Mouse (Mus musculus) liver, embryonic 15.5 days (tissue): Measurements from ENCODE around the gene Dnase1l3. TPM values are rescaled to one million over a fixed set of nuclear protein-coding genes. Genes with fewer than 3 reads are reported as not detected.

Experiments used
- ATAC-seq: fragments of 200-750 bp; cut with Nextera tagmentation; 2 replicates; pipeline ENCODE4 v1.8.0; 2017; ENCODE audit warnings: moderate number of reproducible peaks, mild to moderate bottlenecking, moderate library complexity; ENCODE audit not compliant: insufficient read depth
- H3K27ac ChIP-seq: fragments of 300-500 bp; sonication (generic); replicated peaks from 2 replicates; pipeline ENCODE4 v1.5.1; 2015; ENCODE audit warnings: mild to moderate bottlenecking, inconsistent platforms
- H3K27me3 ChIP-seq: fragments of 300-500 bp; sonication (generic); 2 replicates; pipeline ENCODE4 v1.6.1; 2015; ENCODE audit warnings: mild to moderate bottlenecking, inconsistent platforms
- H3K36me3 ChIP-seq: fragments of 300-500 bp; sonication (generic); replicated peaks from 2 replicates; pipeline ENCODE4 v1.6.1; 2015; ENCODE audit warnings: moderate library complexity, mild to moderate bottlenecking, inconsistent platforms
- H3K4me1 ChIP-seq: fragments of 300-500 bp; sonication (generic); replicated peaks from 2 replicates; pipeline ENCODE4 v1.6.1; 2015; ENCODE audit warnings: inconsistent platforms
- H3K4me2 ChIP-seq: fragments of 300-500 bp; sonication (generic); 2 replicates; pipeline ENCODE4 v1.6.1; 2015; ENCODE audit warnings: moderate library complexity, mild to moderate bottlenecking, inconsistent platforms
- H3K4me3 ChIP-seq: fragments of 300-500 bp; sonication (generic); replicated peaks from 2 replicates; pipeline ENCODE4 v1.5.1; 2015; ENCODE audit warnings: mild to moderate bottlenecking, inconsistent platforms
- H3K9ac ChIP-seq: fragments of 300-500 bp; sonication (generic); 2 replicates; pipeline ENCODE4 v1.6.1; 2015; ENCODE audit warnings: moderate library complexity, mild to moderate bottlenecking, inconsistent platforms
- H3K9me3 ChIP-seq: fragments of 300-500 bp; sonication (generic); replicated peaks from 2 replicates; pipeline ENCODE4 v1.6.1; 2016; ENCODE audit warnings: inconsistent platforms
- WGBS: fragments of 180-500 bp; shearing (Covaris S2); methylation state at CpG from one replicate; pipeline ENCODE4 v1.1.7; 2015; ENCODE audit warnings: mixed read lengths; ENCODE audit not compliant: insufficient replicate concordance; 5-methylcytosine and 5-hydroxymethylcytosine counted together
- polyA plus RNA-seq: library from polyadenylated mRNA; unstranded; fragments of >200 nt; fragmentation: Nextera tagmentation; extraction: Ambion mirVana; gene quantifications from 2 replicates; pipeline ENCODE4 v1.2.1, GENCODE M21; 2015

The Dnase1l3 gene
- 3.9 and 4.6 TPM in 2 replicates for polyA plus RNA-seq

DNA sequence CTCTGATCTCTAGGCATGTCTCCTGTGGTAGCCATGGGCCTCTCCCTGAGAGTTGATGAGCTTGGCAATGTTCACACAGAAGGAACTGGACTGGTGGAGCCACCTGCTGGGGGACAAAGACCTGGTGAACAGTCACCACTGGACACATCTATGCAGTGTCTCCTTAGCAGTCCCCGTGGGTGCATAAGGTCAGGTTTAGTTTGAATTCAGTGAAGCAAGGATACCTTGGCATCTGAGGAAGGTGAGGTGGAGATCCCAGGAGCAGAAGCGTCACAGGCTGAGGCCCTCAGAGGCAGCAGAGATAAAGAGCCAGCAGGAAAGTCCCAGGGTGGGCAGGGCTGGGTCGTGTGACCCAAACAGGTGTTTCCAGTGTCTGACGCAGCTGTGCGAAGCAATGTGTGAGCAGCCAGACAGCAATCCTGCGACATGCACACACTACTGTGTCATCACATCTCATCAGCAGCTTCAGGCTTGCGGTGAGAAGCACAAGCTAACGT is at the start of gene Dnase1l3:
Dnase1l3 (minus strand) TSS at position 303 of the 497 bp plus-strand sequence.
- WGBS = 47% methylated on average over 8 of the region's 8 CpGs
- Histone ChIP-seq H3K27ac (no peak within 1 kb of the TSS), H3K9ac (no peak within 1 kb of the TSS), H3K9me3 (no peaks in the 10 kb centered on the region), H3K4me1 (peaks cover 6% of the 10 kb centered on the region), H3K27me3 (no peaks in the 10 kb centered on the region), H3K4me3 (no peak within 1 kb of the TSS), H3K36me3 (no peaks in the 10 kb centered on the region), H3K4me2 (no peak within 1 kb of the TSS)
- peak; percentile 48; the same call in 1 of the 2 replicates for ATAC-seq

DNA sequence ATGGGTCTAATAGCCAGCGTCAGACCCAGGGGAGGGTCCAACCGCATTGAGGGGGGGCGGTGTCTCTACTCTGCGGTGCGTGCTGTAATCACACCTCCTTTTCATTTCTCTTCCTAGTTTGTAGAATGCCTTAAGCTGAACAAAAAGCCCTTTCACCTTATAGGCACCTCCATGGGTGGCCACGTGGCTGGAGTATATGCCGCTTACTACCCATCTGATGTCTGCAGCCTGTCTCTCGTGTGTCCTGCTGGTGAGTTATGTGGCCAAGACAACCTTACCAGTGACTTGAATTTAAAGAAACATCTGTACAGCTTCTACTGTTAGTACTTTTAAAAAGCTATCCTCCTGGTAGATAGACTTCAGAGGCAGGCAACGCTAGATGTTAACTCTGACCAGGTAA is 48.2 kb upstream of the Dnase1l3 start:
- Histone ChIP-seq H3K4me2 (no peak overlapping the region), H3K36me3 (no peaks in the 10 kb centered on the region), H3K27ac (no peak overlapping the region), H3K4me1 (no peaks in the 10 kb centered on the region), H3K27me3 (no peaks in the 10 kb centered on the region), H3K4me3 (no peak overlapping the region), H3K9ac (no peak overlapping the region), H3K9me3 (no peaks in the 10 kb centered on the region)
- ATAC-seq = no peak
- 76% methylated on average over 9 of the region's 9 CpGs for WGBS

DNA sequence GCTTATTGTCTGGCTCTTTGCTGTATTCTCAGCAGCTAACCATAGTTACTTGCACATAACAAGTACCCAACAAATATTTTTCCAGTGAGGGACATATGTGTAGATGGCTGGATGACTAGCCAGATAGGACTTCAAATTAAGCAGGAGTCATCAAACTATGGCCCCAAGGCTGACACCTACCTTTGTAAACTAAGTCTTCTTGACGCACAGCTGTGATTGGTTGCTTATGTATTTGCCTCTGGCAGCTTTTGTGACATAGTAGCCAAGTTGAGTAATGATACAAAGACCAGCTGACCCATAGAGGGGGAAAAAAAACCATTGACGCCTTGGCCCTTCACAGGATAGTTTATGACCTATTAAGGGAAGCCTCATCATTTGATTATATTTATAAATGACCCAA is 47.7 kb upstream of the Dnase1l3 start:
- no peak overlapping the region for H3K27ac ChIP-seq
- H3K4me1 ChIP-seq = no peaks in the 10 kb centered on the region
- no peaks in the 10 kb centered on the region for H3K9me3 ChIP-seq
- H3K4me3 ChIP-seq = no peak overlapping the region
- H3K36me3 ChIP-seq = no peaks in the 10 kb centered on the region
- no peak for ATAC-seq
- whole genome bisulfite sequencing = 50% methylated on average over 2 of the region's 2 CpGs
- no peak overlapping the region for H3K4me2 ChIP-seq
- no peak overlapping the region for H3K9ac ChIP-seq
- H3K27me3 ChIP-seq = no peaks in the 10 kb centered on the region

DNA sequence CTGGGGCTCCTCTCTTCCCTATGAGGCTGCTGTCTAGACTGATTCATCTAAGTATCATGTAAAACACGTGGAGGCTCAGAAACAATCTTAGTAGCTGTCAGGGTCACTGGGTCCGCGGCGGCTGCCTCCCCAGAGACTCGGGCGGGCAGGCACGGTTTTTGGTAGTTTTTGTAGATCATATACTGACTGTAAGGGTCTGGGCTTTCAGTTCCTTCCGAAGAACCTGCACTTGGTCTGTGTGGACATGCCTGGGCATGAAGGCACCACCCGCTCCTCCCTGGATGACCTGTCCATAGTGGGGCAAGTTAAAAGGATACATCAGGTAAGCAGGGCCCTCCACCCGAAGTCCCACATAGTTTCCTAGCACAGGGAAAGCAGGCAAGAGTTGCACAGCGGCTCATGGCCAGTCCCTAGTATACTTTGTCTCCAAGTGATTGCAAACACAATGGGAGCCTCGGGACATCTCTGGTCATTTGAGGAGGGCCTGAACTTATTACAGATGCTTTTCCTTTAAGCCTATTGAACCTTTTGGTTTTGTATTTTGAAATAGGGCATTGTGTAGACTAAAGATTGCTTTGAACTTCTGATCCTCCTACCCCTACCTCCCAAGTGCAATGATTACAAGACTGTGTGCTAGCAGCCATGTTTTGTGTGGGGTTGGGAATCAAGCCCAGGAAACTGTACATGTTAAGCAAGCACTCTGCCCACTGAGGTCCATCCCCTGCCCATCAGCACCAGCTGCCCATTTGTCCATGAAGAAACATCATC is 46.7 kb upstream of the Dnase1l3 start:
- Histone ChIP-seq H3K27ac (no peak overlapping the region), H3K9ac (no peak overlapping the region), H3K9me3 (no peaks in the 10 kb centered on the region), H3K4me2 (no peak overlapping the region), H3K4me3 (no peak overlapping the region), H3K36me3 (no peaks in the 10 kb centered on the region), H3K4me1 (no peaks in the 10 kb centered on the region), H3K27me3 (no peaks in the 10 kb centered on the region)
- ATAC-seq = no peak
- WGBS = 68% methylated on average over 12 of the region's 12 CpGs

DNA sequence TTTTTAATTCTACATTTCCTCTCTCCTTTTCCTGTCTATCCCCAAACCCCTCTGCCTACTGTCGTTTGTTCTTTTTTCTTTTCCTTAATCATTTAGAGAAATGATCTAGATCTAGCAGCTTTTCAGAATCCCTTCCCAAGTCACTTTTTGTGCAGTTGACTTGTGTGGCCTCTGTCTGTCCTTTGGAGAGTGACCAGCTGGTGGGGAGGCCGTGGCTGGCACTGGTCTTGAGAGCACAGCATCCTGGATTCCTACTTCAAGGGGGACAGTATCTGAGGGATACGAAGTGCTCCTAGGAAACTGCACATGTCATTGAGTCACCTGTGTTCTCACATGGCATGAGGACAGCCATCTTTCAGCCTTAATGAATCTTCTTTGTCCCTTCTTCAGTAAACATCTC is 45.8 kb upstream of the Dnase1l3 start:
- no peaks in the 10 kb centered on the region for H3K9me3 ChIP-seq
- H3K36me3 ChIP-seq = no peaks in the 10 kb centered on the region
- no peak overlapping the region for H3K4me2 ChIP-seq
- WGBS = 39% methylated on average over 3 of the region's 3 CpGs
- no peak overlapping the region for H3K9ac ChIP-seq
- no peak for ATAC-seq
- no peak overlapping the region for H3K27ac ChIP-seq
- H3K27me3 ChIP-seq = no peaks in the 10 kb centered on the region
- no peak overlapping the region for H3K4me3 ChIP-seq
- no peaks in the 10 kb centered on the region for H3K4me1 ChIP-seq

GRCm38 (mm10) chr14:8038791-8039448 is 44.5 kb upstream of the Dnase1l3 start:
- ATAC-seq = no peak
- Histone ChIP-seq H3K4me2 (no peak overlapping the region), H3K4me1 (no peaks in the 10 kb centered on the region), H3K27ac (no peak overlapping the region), H3K36me3 (no peaks in the 10 kb centered on the region), H3K4me3 (no peak overlapping the region), H3K9ac (no peak overlapping the region), H3K27me3 (no peaks in the 10 kb centered on the region), H3K9me3 (no peaks in the 10 kb centered on the region)
- WGBS = 54% methylated on average over 7 of the region's 7 CpGs

GRCm38 (mm10) chr14:8038150-8038549 is 43.8 kb upstream of the Dnase1l3 start:
- no peak overlapping the region for H3K4me2 ChIP-seq
- 14% methylated on average over 5 of the region's 5 CpGs for WGBS
- no peak overlapping the region for H3K27ac ChIP-seq
- H3K9me3 ChIP-seq = no peaks in the 10 kb centered on the region
- H3K4me3 ChIP-seq = no peak overlapping the region
- no peak overlapping the region for H3K9ac ChIP-seq
- H3K27me3 ChIP-seq = no peaks in the 10 kb centered on the region
- no peaks in the 10 kb centered on the region for H3K4me1 ChIP-seq
- no peaks in the 10 kb centered on the region for H3K36me3 ChIP-seq
- ATAC-seq = no peak

- Histone ChIP-seq H3K9me3 (no peaks in the 10 kb centered on the region), H3K36me3 (no peaks in the 10 kb centered on the region), H3K4me1 (no peaks in the 10 kb centered on the region), H3K27ac (no peak overlapping the region), H3K27me3 (no peaks in the 10 kb centered on the region), H3K4me3 (no peak overlapping the region), H3K4me2 (no peak overlapping the region), H3K9ac (no peak overlapping the region)
- WGBS = 58% methylated on average over 5 of the region's 5 CpGs
- no peak for ATAC-seq
Observed at GRCm38 (mm10) chr14:8036406-8036805, 42.0 kb upstream of the Dnase1l3 start.

DNA sequence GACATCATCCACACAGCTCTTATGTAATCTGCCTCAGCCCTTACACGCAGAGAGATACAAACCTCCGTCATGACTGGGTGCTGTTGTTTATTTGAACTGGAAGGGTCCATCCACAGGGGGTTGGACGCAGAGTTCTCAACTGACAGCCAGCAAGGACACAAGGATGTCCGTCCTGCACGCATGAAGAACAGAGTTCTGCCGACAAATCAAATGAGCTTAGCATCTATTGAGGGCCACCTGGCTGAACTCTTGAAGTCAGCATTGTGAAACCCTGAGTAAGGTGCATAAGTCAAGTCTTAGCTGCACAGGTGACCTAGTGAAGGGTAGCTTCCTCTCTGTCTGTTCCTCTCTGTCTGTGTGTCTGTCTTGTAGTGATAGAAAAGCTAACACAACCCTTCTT is 41.6 kb upstream of the Dnase1l3 start:
- H3K4me2 ChIP-seq = no peak overlapping the region
- ATAC-seq = no peak
- no peaks in the 10 kb centered on the region for H3K4me1 ChIP-seq
- H3K36me3 ChIP-seq = no peaks in the 10 kb centered on the region
- H3K9ac ChIP-seq = no peak overlapping the region
- H3K4me3 ChIP-seq = no peak overlapping the region
- WGBS = 65% methylated on average over 6 of the region's 6 CpGs
- no peaks in the 10 kb centered on the region for H3K27me3 ChIP-seq
- no peaks in the 10 kb centered on the region for H3K9me3 ChIP-seq
- no peak overlapping the region for H3K27ac ChIP-seq

DNA sequence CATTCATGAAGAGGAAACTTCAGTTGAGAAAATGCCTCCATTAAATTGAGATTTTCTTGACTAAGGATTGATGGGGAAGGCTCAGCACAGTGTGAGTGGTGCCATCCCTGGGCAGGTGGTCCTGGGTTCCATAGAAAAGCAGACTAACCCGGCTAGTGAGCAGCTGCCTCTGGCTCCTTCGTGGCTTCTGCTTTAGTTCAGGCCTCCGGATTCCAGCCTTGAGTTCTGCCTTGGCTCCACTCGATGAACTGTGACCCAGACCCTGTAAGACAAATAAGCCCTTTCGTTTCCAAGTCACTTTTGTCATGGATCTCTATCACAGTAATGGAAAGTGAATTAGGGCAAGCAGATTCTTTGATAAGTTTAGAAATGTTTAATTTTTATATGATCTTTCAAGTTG is 40.2 kb upstream of the Dnase1l3 start:
- Histone ChIP-seq H3K36me3 (no peaks in the 10 kb centered on the region), H3K9ac (no peak overlapping the region), H3K27ac (no peak overlapping the region), H3K27me3 (no peaks in the 10 kb centered on the region), H3K9me3 (no peaks in the 10 kb centered on the region), H3K4me2 (no peak overlapping the region), H3K4me3 (no peak overlapping the region), H3K4me1 (no peaks in the 10 kb centered on the region)
- 46% methylated on average over 5 of the region's 5 CpGs for WGBS
- ATAC-seq = no peak

DNA sequence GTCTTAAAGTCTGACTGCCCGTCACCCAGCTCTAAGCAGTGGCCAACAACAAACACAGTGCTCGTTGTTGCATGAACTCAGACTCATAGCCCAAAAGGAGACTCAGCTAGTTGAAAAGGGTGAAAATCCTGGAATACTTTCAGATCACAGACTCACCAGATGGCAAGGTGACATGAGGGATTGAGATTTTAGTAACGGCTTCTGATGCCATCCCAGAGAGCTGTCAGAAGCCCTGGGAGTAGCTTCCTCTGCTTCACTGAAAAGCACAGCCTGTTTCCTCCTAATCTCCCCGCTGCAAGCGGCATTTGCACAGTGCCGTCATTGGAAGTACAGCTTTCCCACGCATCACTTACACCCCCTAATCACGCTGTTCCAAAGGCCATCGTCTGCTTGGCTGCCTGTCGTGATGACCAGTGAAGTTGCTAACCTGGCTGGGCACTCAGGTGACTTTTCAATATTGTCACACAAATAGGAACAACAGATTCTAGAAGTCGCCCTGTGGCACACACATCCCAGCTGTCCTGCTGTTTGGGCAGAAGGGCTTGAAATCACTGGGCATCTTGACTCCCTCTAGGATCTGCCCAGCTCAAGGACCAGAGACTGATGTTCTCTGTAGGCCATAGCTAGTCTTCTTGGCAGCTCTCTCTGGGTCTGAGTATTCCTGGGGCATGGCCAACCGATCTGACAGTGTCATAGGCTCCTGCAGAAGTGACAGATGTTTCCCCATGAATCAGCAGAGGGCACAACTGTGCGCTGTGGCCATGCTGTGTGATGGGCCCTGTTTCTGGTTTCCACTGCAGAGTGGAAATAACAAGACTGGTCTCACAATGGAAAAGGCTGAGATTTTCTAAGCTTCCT is 37.9 kb upstream of the Dnase1l3 start:
- Histone ChIP-seq H3K36me3 (no peaks in the 10 kb centered on the region), H3K9me3 (no peaks in the 10 kb centered on the region), H3K4me3 (no peak overlapping the region), H3K27ac (no peak overlapping the region), H3K9ac (no peak overlapping the region), H3K4me2 (no peak overlapping the region), H3K27me3 (no peaks in the 10 kb centered on the region), H3K4me1 (no peaks in the 10 kb centered on the region)
- 56% methylated on average over 13 of the region's 13 CpGs for whole genome bisulfite sequencing
- no peak for ATAC-seq
